Mouse (Mus musculus) embryo, embryonic 10 days (tissue): Measurements from ENCODE around the gene Clmp.
"Not testable (repeated sequence)": the region's sequence is repeated elsewhere in the genome, so short reads cannot be mapped to it uniquely, and the experiment has no call there.

Experiments used
- DNase-seq: peaks from one replicate; pipeline ENCODE4 v3.0.0-alpha.2; 2015; ENCODE audit warnings: low spot score

Gene Clmp

GRCm38 (mm10) chr9:40776459-40777248 lies 90.9 kb downstream of the Clmp start:
- DNase-seq = no peak

DNA sequence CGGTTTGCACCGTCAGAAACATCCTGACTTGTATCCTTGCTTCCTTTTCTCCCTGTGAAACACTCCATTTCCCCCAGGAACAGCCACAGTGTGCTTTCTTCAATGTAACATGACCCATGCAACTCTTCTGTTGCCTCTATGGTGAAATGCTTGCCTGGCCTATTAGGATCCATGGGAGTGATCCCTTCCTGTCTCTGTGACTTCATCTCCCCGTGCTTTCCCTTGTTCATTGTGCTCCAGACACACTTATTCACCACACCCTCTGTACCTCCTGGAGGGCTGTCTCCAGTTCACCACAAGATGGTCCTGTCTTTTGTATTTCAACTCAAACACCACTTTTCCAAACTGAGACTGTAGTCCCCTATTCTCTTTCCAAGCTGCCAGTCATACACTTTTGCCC lies 94.3 kb downstream of the Clmp start:
- no peak for DNase-seq

GRCm38 (mm10) chr9:40780892-40781725 lies 95.3 kb downstream of the Clmp start:
- no peak for DNase-seq

- no peak for DNase-seq
Observed at GRCm38 (mm10) chr9:40781726-40782581, 96.2 kb downstream of the Clmp start.

GRCm38 (mm10) chr9:40783641-40784373 lies 98.0 kb downstream of the Clmp start:
- peak; percentile 89 for DNase-seq

GRCm38 (mm10) chr9:40784374-40784967 lies 98.7 kb downstream of the Clmp start:
- DNase-seq = peak; percentile 79

DNA sequence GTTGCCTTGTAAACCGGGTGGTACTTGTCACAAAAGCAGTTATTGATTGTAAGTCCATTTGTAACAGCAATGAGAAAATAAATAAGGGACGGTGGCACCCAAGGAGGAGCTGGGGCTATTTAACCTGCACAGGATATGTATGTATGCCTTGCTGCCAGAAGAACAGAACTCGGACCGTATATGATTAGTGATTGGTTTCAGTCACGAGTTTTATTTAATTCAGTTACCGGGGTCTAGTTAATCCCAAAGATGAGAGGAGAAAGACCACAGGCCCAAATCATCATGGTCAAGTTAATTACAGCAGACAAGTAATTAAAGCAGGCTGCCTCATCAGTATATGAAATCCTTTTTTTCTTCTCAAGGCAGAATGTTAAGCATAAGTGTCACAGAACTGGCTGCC lies 99.7 kb downstream of the Clmp start:
- no peak for DNase-seq

GRCm38 (mm10) chr9:40786820-40787219 lies 101.1 kb downstream of the Clmp start:
- DNase-seq = not testable (repeated sequence)

DNA sequence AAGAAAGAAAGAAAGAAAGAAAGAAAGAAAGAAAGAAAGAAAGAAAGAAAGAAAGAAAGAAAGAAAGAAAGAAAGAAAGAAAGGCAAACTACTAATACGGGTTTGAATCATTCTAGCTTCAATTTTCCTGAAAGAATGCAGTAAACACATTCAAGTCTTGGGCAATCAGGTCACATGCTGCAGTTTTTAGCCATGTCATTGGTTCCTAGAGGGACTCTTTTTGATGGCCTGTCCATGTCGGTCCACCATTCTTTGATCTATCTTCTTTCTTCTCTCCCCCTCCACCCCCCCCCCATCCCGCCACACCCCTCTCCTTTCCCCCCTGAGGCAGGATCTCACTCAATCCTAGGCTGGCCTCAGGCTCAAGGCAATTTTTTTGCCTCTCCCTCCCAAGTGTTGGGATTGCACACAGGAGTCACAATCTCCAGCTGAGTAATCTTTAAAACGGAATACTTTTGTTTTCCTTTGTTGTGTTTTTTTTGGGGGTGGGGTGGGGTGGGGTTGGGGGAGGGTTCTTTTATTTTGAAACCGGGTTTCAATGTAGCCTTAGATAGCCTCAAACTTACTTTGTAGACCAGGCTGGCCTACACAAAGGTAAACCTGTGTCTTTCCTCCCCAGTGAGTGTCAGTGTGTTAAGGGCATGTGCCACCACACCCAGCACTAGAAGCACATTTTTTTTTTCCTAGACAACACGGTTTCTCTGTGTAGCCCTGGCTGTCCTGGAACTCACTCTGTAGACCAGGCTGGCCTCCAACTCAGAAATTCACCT lies 106.3 kb downstream of the Clmp start:
- DNase-seq = no peak

GRCm38 (mm10) chr9:40793581-40793980 lies 107.8 kb downstream of the Clmp start:
- DNase-seq = no peak

DNA sequence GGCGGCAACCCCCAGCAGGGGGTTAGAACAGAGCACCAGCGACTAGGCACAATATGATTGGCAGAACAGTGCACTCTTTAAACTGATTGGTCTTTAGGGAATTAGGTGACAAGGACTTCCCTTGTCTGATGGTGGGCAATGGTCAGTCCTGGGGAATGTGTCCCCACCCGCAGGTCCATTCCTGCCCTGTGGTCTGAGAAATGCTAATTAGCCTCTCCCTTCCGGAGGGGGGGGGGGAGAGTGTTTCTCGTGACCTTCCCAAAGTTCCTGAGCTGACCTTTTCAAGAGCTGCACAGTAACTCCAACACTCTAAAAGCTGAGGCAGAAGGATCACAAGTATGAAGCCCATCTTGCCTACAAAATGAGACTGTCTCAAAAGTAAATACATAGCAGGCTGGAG lies 108.5 kb downstream of the Clmp start:
- DNase-seq = no peak

DNA sequence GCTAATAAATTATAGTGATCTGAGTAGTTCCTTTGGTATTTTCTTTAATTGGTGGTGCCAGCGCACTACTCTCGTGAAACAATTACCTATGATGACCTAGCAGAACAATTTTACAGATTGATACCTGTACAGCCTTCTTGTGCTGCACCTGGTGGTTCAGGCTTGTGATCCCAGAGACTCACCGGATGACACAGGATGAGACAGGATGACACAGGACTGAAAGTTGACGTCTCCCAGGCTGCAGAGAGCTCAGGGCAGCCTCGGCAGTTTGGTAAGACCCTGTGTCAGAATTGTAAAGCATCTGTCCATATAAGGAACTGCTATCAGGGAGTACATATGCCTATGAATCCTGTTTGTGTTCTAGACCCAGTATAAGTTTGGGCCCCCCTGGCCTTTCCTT lies 109.2 kb downstream of the Clmp start:
- DNase-seq = no peak

- DNase-seq = no peak
Observed at GRCm38 (mm10) chr9:40795562-40795961, 109.8 kb downstream of the Clmp start.

DNA sequence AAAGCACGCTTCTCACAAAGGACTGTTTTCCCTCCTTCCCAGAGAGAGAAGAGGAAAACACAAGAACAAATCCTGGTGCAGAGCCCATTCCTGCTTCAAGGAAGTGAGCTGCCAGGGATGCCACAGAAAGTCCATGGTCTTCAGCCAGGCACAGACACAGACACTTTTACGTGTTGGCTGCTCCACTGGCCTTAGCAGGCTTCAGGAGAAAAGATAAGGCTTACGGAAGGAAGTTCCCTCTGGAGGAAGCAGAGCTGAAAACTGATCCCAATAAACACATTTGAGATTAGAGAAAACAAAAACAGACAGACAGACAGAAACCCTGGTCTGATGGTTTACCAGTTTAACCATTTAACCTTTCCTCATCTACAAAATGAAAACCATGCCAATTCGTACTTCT lies 110.3 kb downstream of the Clmp start:
- DNase-seq = no peak

- no peak for DNase-seq
Observed at GRCm38 (mm10) chr9:40798247-40798960, 112.6 kb downstream of the Clmp start.

GRCm38 (mm10) chr9:40799112-40799511 lies 113.3 kb downstream of the Clmp start:
- peak; percentile 61 for DNase-seq

GRCm38 (mm10) chr9:40799837-40800501 lies 114.2 kb downstream of the Clmp start:
- DNase-seq = peak; percentile 79

DNA sequence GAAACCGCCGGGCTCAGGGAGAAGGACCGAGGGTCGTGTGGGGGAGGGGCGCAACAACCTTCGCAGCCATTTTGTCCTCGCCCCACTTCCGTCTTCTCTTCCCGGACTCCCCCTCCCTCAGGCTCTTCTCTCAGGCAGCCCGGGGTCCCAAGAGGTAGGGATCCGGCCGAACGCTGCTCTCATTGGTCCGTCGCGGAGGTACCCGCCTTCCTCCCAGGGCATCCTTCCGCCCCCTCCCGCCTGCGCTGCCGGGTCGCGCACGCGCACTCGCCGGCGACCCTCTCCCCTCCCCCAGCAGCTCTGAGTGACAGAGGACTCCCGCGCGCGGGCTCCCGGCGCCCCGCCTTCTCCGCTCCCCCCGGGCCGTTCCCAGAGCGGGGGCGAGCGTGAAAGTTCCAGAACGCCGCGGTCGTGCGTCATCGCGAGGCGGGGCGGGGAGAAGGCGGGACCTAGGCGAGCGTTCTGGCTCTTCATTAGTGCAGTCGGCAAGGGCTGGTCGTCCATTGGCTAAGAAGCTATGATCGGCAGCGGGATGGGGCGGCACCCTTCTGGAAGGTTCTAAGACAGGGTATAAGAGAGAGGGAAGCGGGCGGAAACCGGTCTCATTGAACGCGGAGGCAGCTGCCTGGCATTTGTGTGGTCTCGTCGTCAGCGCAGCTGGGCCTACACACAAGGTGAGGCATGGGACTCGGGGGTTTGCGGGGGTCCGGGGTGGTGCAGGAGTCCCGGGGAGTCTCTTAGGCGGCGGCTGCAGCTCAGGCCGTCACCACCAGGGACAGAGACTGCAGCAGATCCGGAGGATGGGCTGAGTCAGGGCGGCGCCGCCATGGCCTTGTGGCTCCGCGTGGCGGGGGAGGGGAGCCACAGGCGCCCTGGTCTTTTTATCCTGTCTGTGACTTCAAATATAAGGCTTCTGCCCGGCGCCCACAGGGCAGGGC lies 115.2 kb downstream of the Clmp start, which contains the start of gene Hspa8:
TSS of gene Hspa8 (plus strand) at position 310 of the 938 bp plus-strand sequence.
- DNase-seq = peak; percentile 99
